In the genomic region with DNA sequence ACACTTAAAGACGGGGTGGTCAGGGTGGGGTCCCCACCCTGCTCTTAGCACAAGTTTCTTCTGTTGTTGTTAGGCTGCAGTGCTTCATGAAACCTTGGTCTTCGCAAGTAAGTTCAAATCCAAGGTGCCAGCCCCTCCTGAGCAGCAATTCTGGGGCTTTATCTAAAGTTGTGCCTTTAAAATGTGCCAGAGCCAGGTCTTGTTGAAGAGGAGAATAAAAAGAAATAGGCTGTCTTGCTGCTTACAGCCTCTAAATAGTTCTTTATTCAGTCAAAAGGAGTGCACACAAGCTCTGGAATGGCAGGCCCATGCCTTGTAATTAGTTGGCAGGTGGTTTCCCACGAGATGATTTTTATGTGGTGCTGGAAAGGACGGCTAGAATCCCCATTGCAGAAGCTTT, we compare ENCODE assay signal across 9 mouse cellular contexts. TPM values are rescaled to one million over a fixed set of nuclear protein-coding genes. Genes with fewer than 3 reads are reported as not detected.
DNase-seq lines count a peak whose midpoint lies in the region; ATAC-seq lines count a peak whose summit lies in the region.
"Had no signal": no experiment of that assay in that cellular context is flagged by ENCODE, and none has a peak within 500 bp of the region (broad histone marks: within the 10 kb centered on the region; RNA-seq: fewer than 3 reads in every experiment).

No protein-coding gene starts in this region.

- H3K27ac ChIP-seq in lung, embryonic 15.5 days, result no peak overlapping the region
- 0 out of 2 replicates have a peak overlapping the region, but pooled peaks have one; percentile 7 for H3K27ac ChIP-seq in intestine, embryonic 15.5 days
- H3K27ac ChIP-seq in neural tube, embryonic 14.5 days (ENCODE audit: low read depth, low read length), result no peak overlapping the region

- ATAC-seq in lung, embryonic 15.5 days (ENCODE audit: borderline replicate concordance, extremely low read depth, low FRiP score, low TSS enrichment), result no peak
- no peak for ATAC-seq in intestine, embryonic 15.5 days
- no peak for ATAC-seq in neural tube, embryonic 14.5 days (ENCODE audit: low read depth)
- no peak for ATAC-seq in CD4-positive, CD25-positive, alpha-beta regulatory T cell, adult 4 months

- peak; percentile 15 for DNase-seq in cerebellum, adult 11-12 months
- no peak for DNase-seq in cerebellum, adult 18-20 months
- DNase-seq in lung, postnatal 25 days (ENCODE audit: low spot score), result no peak
- DNase-seq in left cerebral cortex, adult 8-10 months (ENCODE audit: low spot score in 2 of 2), result no peak

- H3K9me3 ChIP-seq in lung, embryonic 15.5 days, result no peaks in the 10 kb centered on the region
- H3K9me3 ChIP-seq in intestine, embryonic 15.5 days, result no peaks in the 10 kb centered on the region
- H3K9me3 ChIP-seq in neural tube, embryonic 14.5 days (ENCODE audit: control insufficient read depth, low read length), result no peaks in the 10 kb centered on the region

- no peaks in the 10 kb centered on the region for H3K27me3 ChIP-seq in lung, embryonic 15.5 days
- H3K27me3 ChIP-seq in intestine, embryonic 15.5 days (replicated peaks), result no peaks in the 10 kb centered on the region
- no peaks in the 10 kb centered on the region for H3K27me3 ChIP-seq in neural tube, embryonic 14.5 days (ENCODE audit: control insufficient read depth, insufficient read depth, low read length)

- 63% methylated on average over 4 of the region's 4 CpGs for WGBS in lung, embryonic 15.5 days
- 63% methylated on average over 4 of the region's 4 CpGs for WGBS in intestine, embryonic 15.5 days
- WGBS in neural tube, embryonic 14.5 days, result 71% methylated on average over 4 of the region's 4 CpGs

- H3K4me3 ChIP-seq in lung, embryonic 15.5 days, result peak overlapping the region; percentile 99; the same call in 1 of the 2 replicates
- H3K4me3 ChIP-seq in intestine, embryonic 15.5 days (replicated peaks), result peak overlapping the region; percentile 99
- no peak overlapping the region for H3K4me3 ChIP-seq in neural tube, embryonic 14.5 days (ENCODE audit: low read depth, low read length)

- peaks cover 42% of the 10 kb centered on the region for H3K4me1 ChIP-seq in lung, embryonic 15.5 days
- peaks cover 19% of the 10 kb centered on the region for H3K4me1 ChIP-seq in intestine, embryonic 15.5 days (replicated peaks)
- H3K4me1 ChIP-seq in neural tube, embryonic 14.5 days (ENCODE audit: control insufficient read depth, insufficient read depth, low read length), result peaks cover 18% of the 10 kb centered on the region

- peaks cover 55% of the 10 kb centered on the region for H3K36me3 ChIP-seq in lung, embryonic 15.5 days
- peaks cover 28% of the 10 kb centered on the region for H3K36me3 ChIP-seq in intestine, embryonic 15.5 days
- peaks cover 37% of the 10 kb centered on the region for H3K36me3 ChIP-seq in neural tube, embryonic 14.5 days (ENCODE audit: control insufficient read depth, insufficient read depth, low read length)

- peak overlapping the region; percentile 100 for H3K9ac ChIP-seq in lung, embryonic 15.5 days
- H3K9ac ChIP-seq in intestine, embryonic 15.5 days, result peak overlapping the region; percentile 100
- peak overlapping the region; percentile 21; the same call in 1 of the 2 replicates for H3K9ac ChIP-seq in neural tube, embryonic 14.5 days (replicated peaks; ENCODE audit: low read depth, low read length)

- H3K4me2 ChIP-seq in lung, embryonic 15.5 days, result peak overlapping the region; percentile 79
- H3K4me2 ChIP-seq in intestine, embryonic 15.5 days (replicated peaks), result peak overlapping the region; percentile 80
- no peak overlapping the region for H3K4me2 ChIP-seq in neural tube, embryonic 14.5 days (ENCODE audit: low read depth, low read length)

RNA-seq across cellular contexts. Expression of gene Rps19, which starts 2.9 kb away (rescaled TPM):
- polyA plus RNA-seq in lung, embryonic 15.5 days (2015; fragmentation: Nextera tagmentation; extraction: Ambion mirVana), result 2,408 and 2,762 TPM in 2 replicates
- 2,486 and 2,546 TPM in 2 replicates for polyA plus RNA-seq in intestine, embryonic 15.5 days (2015; fragmentation: Nextera tagmentation; extraction: Ambion mirVana)
- polyA plus RNA-seq in neural tube, embryonic 14.5 days (2014; fragmentation: Nextera tagmentation; extraction: Ambion mirVana), result 1,219 and 1,260 TPM in 2 replicates
- 100 to 1,000 TPM; 577 to 601 (median 592) TPM for total RNA-seq in left cerebral cortex, adult 8-10 months (2022)
- polyA plus RNA-seq in CD4-positive, CD25-positive, alpha-beta regulatory T cell, adult 4 months (2017; shearing (Covaris generic)), result over 10,000 TPM; 12,099 to 13,283 TPM

RNA-seq across cellular contexts. Expression of gene Cd79a, which starts 10.1 kb away (rescaled TPM):
- 0.25 and 0.52 TPM in 2 replicates for polyA plus RNA-seq in lung, embryonic 15.5 days (2015; fragmentation: Nextera tagmentation; extraction: Ambion mirVana)
- polyA plus RNA-seq in intestine, embryonic 15.5 days (2015; fragmentation: Nextera tagmentation; extraction: Ambion mirVana), result 0.19 and 0.29 TPM in 2 replicates
- 0.16 and 0.18 TPM in 2 replicates for polyA plus RNA-seq in neural tube, embryonic 14.5 days (2014; fragmentation: Nextera tagmentation; extraction: Ambion mirVana)
- total RNA-seq in left cerebral cortex, adult 8-10 months (2022), result under 1 TPM; 0.33 to 0.74 (median 0.53) TPM
- polyA plus RNA-seq in CD4-positive, CD25-positive, alpha-beta regulatory T cell, adult 4 months (2017; shearing (Covaris generic)), result 10 to 100 TPM in 1 of 2 experiments, 1 to 10 TPM in 1; 2.2 to 28.9 TPM

RNA-seq across cellular contexts. Expression of gene Arhgef1, which starts 15.6 kb away (rescaled TPM):
- 115 and 128 TPM in 2 replicates for polyA plus RNA-seq in lung, embryonic 15.5 days (2015; fragmentation: Nextera tagmentation; extraction: Ambion mirVana)
- polyA plus RNA-seq in intestine, embryonic 15.5 days (2015; fragmentation: Nextera tagmentation; extraction: Ambion mirVana), result 76.5 and 77.7 TPM in 2 replicates
- 65.6 and 71.6 TPM in 2 replicates for polyA plus RNA-seq in neural tube, embryonic 14.5 days (2014; fragmentation: Nextera tagmentation; extraction: Ambion mirVana)
- total RNA-seq in left cerebral cortex, adult 8-10 months (2022), result 10 to 100 TPM; 56.3 to 90.8 (median 74.6) TPM
- polyA plus RNA-seq in CD4-positive, CD25-positive, alpha-beta regulatory T cell, adult 4 months (2017; shearing (Covaris generic)), result 100 to 1,000 TPM; 166 to 183 TPM

RNA-seq across cellular contexts. Expression of gene Dmrtc2, which starts 17.2 kb away (rescaled TPM):
- not detected in 2 replicates for polyA plus RNA-seq in lung, embryonic 15.5 days (2015; fragmentation: Nextera tagmentation; extraction: Ambion mirVana)
- not detected in 2 replicates for polyA plus RNA-seq in intestine, embryonic 15.5 days (2015; fragmentation: Nextera tagmentation; extraction: Ambion mirVana)
- 0.22 TPM in 1 of 2 replicates, not detected in the other for polyA plus RNA-seq in neural tube, embryonic 14.5 days (2014; fragmentation: Nextera tagmentation; extraction: Ambion mirVana)
- total RNA-seq in left cerebral cortex, adult 8-10 months (2022), result not detected
- polyA plus RNA-seq in CD4-positive, CD25-positive, alpha-beta regulatory T cell, adult 4 months (2017; shearing (Covaris generic)), result not detected
- total RNA-seq: adrenal gland, adult 18-20 months had no signal

RNA-seq across cellular contexts. Expression of gene Lypd4, which starts 17.4 kb away (rescaled TPM):
- polyA plus RNA-seq in lung, embryonic 15.5 days (2015; fragmentation: Nextera tagmentation; extraction: Ambion mirVana), result not detected in 2 replicates
- polyA plus RNA-seq in intestine, embryonic 15.5 days (2015; fragmentation: Nextera tagmentation; extraction: Ambion mirVana), result not detected in 2 replicates
- polyA plus RNA-seq in neural tube, embryonic 14.5 days (2014; fragmentation: Nextera tagmentation; extraction: Ambion mirVana), result not detected in 2 replicates
- not detected for total RNA-seq in left cerebral cortex, adult 8-10 months (2022)
- polyA plus RNA-seq in CD4-positive, CD25-positive, alpha-beta regulatory T cell, adult 4 months (2017; shearing (Covaris generic)), result not detected
- total RNA-seq: adrenal gland, adult 18-20 months had no signal

Comparison
In these comparisons a context has a peak if more than half of its experiments do, and no peak if none do; other contexts are left out.
1. H3K9ac ChIP-seq: peak in every context shown above with its lines; median percentile 100 in lung, embryonic 15.5 days; 100 in intestine, embryonic 15.5 days; 21 in neural tube, embryonic 14.5 days.